Mouse (Mus musculus) thymus, postnatal 36 days (tissue): ENCODE results near the gene Ptcd3.
A peak's percentile ranks its signal among the peaks of the same experiment; 100 is the strongest.
"Not testable (repeated sequence)": the region's sequence is repeated elsewhere in the genome, so short reads cannot be mapped to it uniquely, and the experiment has no call there.

Source experiments
- DNase-seq, 2 experiments: peaks; one replicate each; pipeline ENCODE4 v3.0.0; 2022; ENCODE audit warnings: mixed read lengths in 2 of 2

The Ptcd3 gene

GRCm38 (mm10) chr6:71868809-71869208, 39.7 kb downstream of the Ptcd3 start:
- no peak for DNase-seq

GRCm38 (mm10) chr6:71867751-71868150, 40.8 kb downstream of the Ptcd3 start:
- DNase-seq = no peak

- DNase-seq = not testable (repeated sequence)
These were observed 61.6 kb downstream of the Ptcd3 start for GRCm38 (mm10) chr6:71846906-71847305.

GRCm38 (mm10) chr6:71840597-71841290, 67.8 kb downstream of the Ptcd3 start:
- no peak for DNase-seq

- DNase-seq = no peak
These were observed 68.7 kb downstream of the Ptcd3 start for GRCm38 (mm10) chr6:71839815-71840214.

- DNase-seq = no peak
These were observed 71.7 kb downstream of the Ptcd3 start for GRCm38 (mm10) chr6:71836811-71837210.

- DNase-seq = peak; percentile 90 to 95
These were observed 77.0 kb downstream of the Ptcd3 start for GRCm38 (mm10) chr6:71831581-71831960.

GRCm38 (mm10) chr6:71830690-71831580, 77.6 kb downstream of the Ptcd3 start, which contains the start of gene Immt:
Gene Immt (plus strand): TSS chr6:71831331.
- DNase-seq = peak; percentile 92 to 96
